Mouse (Mus musculus): ENCODE measurements at regions not wholly inside any gene's neighbourhood (a gene's known extent, or its start where the extent isn't known, plus 50 kb on each side); places are given as distances from the start of the nearest gene placed in this dataset.

DNA sequence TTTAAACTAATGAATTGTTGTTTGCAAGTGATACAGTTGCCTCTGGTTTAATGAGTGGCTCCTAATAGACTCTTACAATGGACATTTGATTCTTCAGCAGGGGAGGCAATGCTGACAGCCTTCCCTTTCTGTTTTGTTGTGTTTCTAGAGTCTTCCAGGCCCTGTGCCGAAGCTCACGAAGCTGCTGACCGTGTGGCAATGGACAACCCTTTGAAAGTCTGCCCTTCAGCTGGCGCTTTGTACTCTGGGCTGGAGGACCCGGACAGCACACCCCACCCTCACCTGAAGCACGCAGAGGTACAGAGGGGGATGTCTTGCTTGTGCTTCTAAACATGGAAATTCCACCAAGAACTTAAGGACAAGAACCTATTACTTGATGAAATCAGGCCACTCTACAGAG, 85.3 kb upstream of the Kcnd3 start:
- TF ChIP-seq CTCF (IDR thresholded peaks at IDR 0.05; ENCODE audit: low read depth) = no peak
- no peak for TF ChIP-seq EP300 (IDR thresholded peaks at IDR 0.05; ENCODE audit: low read depth)

Data from heart, postnatal 0 days (tissue).